Mouse (Mus musculus) R1 (cell line): ENCODE measurements around the gene Sppl2b.

ENCODE experiments used
- DNase-seq: peaks from one replicate; pipeline ENCODE4 v3.0.0-alpha.2; 2018; ENCODE audit warnings: low read depth, low spot score

The Sppl2b gene

DNA sequence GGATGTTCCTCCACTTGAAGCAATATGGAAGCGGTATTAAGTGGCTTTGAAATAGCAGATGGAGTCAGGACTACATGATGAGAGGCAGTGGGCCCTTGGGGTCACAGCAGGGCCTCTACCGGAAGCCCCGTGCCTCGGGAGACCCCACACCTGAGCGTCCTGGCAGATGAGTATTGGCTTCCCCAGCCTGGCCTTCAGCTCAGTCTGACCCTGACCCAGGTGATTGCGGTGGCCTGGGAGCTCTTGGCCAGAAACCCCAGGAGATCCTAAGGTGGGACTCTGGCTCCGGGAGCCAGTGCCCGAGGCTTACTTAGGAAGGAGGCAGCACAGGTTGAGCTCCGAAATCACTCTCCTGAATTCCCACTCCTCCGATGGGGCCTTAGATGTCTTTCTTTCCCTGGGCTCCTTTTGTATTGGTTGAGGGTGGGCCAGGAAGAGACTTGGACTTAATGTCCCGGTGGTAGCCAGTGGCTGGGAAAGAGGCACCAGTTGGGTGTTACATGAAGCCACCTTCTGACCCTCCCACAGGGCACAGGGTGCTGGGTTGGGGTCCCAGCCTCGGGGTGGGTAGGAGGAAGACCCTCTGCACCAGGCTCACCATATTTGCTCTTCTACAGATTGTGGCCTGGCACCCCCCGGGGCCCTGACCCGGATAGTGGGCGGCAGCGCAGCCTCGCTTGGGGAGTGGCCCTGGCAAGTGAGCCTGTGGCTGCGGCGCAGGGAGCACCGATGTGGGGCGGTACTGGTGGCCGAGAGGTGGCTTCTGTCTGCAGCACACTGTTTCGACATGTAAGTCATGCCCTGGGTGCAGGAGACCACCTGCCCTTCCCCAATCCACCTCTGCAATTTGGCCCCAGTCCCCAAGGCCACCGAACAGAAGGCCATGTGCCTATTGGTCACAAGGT, 41.8 kb downstream of the Sppl2b start:
- DNase-seq = no peak

DNA sequence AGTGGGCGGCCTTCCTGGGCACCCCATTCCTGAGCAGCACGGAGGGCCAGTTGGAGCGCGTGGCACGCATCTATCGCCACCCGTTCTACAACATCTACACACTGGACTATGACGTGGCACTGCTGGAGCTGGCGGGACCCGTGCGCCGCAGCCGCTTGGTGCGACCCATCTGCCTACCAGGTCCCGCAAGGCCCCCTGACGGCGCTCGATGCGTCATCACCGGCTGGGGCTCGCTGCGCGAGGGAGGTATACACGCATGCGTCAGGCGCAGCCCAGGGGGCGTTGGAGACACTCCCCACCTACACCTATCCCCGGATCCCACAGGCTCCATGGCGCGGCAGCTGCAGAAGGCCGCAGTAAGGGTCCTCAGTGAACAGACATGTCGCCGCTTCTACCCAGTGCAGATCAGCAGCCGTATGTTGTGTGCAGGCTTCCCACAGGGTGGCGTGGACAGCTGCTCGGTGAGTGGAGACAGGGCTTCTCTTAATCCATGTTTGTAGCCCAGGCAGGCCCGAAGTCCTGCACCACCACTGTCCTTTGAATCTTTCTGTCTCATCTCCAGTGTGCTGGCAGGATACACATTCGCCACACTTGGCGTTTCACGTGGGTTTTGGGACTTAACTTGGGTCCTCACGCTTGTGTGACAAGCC, 42.9 kb downstream of the Sppl2b start:
- peak; percentile 73 for DNase-seq

GRCm38 (mm10) chr10:80899074-80899473, 44.0 kb downstream of the Sppl2b start:
- DNase-seq = no peak

DNA sequence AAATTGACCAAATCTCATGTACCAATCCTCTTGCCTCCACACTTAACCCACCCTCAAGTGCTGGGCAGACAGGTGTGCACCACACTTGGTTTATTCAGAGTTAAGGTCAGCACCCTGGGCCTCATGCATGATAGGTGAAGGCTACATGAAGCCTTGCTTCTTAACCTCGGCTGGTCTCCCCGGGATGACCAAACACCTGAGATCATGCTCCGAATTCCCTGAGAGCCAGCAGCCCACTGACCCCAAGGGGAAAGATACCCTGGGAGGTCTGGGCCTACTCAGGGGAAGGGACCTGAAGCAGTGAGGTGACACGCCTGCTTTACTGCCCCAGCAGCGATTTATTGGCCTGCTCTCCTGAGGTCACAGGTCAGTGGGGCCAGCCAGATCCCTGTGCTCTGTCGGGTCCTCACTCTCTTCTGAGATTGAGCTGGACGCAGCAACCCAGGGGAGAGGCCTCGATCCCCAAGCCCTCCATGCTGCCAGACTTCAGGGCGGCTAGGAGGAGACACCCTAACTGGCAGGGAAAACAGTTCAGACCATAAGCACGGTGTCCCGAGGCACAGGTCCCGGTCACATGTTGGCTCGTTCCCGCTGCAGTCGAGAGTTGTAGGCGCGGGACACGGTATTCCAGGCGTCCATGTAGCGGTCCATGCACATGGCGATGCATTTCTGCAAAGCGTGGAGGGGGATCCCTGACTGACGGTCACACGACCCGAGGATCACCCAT, 44.7 kb downstream of the Sppl2b start:
- no peak for DNase-seq

GRCm38 (mm10) chr10:80900318-80901247, 45.5 kb downstream of the Sppl2b start, which contains the start of gene Timm13:
TSS of gene Timm13 (minus strand) at chr10:80900969.
- DNase-seq = peak; percentile 100

- DNase-seq = no peak
Measured at GRCm38 (mm10) chr10:80901409-80902272, 46.6 kb downstream of the Sppl2b start.

DNA sequence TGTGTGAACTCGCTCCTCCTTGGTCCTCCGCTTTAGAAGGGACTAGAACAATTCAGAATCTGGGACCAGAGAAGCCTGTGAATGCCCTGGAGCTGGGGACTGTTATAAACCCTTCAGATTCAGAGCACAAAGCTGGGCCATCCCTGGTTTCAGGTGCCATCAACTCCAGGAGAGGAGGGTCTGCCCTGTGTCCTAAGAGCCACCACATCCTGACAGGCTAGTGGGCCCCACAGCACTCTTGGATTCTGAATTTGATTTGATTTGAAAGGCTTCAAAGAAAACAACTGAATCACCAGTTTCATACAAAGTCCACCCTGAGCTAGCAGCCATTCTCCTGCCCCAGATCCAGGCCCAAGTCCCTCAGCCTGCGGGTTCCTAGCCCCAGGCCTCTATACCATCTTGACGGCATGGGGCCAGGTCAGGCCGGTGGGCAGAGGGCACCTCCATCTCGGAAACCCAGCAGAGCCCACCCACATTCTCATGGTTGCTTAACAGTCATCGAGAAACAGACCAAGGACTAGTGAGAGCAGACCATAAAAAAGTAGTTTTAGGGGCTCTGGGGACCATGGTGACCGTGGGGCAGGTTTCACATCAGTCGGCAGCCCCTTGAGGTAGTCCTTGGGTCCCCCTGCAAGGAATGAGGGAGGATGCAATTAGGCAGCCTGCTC, 47.3 kb downstream of the Sppl2b start:
- DNase-seq = no peak

DNA sequence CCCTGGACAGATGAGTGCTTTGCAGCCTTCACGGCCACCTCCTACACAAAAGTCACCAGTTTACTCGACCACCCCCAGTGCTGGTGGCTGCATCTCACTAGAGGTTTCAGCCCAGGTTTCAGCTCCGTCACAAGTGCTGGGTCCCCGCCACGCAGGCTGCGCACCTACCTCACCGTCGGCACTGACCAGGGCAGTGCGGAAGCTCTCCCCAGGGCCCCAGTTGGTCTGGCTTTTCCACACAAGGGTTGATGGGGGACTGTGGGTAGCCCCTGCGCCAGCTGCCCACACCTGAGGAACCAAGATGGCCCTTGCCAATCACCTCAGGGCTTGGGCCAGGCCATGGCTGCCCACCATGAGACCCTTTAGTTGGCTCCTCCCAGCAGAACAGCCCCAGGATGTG, 48.2 kb downstream of the Sppl2b start:
- no peak for DNase-seq

DNA sequence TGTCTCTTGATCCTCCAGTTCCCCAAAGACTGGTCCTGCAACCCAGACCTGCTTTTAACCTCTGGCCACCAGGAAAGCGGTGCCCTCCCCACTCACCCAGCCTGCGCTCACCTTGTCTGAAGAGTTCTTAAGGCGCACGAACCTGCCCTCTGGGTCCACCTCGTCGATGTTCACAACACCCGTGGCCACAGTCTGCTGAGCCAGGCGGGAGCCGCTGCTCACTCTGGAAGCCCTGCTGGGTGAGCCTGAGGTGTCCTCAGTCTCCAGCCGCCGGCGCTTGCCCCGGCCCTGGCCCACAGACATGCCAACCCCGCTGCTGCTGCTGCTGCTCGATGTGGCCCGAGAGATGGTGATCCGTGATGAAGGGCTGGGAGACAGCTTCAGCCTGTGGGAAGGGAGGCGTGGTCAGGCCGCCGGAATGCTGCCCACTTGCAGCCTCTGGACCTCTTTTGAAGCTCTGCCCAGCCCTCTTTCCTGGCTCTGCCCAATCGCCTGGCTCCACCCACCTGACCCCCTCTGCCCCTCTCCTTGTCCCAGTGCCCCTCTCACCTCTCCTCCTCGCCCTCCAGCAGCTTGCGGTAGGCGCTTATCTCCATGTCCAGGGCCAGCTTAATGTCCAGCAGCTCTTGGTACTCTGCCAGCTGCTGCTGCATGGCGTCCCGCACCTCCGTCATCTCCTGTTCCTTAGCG, 49.1 kb downstream of the Sppl2b start:
- no peak for DNase-seq

GRCm38 (mm10) chr10:80904709-80905108, 49.6 kb downstream of the Sppl2b start:
- DNase-seq = no peak

DNA sequence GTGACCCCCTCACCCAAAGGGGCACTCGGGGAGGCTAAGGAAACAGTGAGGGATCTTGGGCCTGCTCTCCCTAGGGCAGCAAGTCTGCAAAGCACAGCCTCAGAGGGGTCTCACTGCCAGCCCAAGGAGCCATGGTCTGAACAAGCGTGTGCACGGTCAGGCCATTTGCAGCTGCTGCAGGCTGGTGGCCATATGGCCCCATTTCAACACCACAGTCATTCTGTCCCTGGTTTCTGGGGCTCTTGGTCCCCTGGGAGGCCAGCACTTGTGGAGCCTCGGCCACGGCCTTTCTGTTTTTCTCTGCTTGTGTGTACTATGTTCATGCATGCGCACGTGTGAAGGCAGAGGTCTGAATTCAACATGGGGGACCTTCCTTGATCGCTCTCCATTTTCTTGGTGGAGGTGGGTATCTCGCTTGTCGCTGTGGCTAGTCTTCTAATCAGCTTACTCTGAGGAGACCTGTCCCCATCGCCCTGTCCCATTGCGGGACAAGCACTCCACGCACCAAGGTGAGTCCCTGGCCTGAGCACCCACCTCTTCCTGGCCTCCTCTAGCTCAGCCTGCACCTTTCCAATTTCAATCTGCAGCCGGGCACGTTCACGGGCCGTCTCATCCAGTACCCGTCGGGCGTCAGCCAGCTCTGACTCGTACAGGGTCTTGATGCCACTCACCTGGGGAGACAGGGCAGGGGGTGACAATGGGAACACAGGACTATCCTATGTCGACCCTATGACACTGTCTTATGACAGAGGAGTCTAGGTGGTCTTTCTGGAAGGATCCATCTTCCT, 54.5 kb downstream of the Sppl2b start:
- no peak for DNase-seq

- no peak for DNase-seq
Measured at GRCm38 (mm10) chr10:80911354-80911753, 56.3 kb downstream of the Sppl2b start.

GRCm38 (mm10) chr10:80911891-80912290, 56.8 kb downstream of the Sppl2b start:
- no peak for DNase-seq

DNA sequence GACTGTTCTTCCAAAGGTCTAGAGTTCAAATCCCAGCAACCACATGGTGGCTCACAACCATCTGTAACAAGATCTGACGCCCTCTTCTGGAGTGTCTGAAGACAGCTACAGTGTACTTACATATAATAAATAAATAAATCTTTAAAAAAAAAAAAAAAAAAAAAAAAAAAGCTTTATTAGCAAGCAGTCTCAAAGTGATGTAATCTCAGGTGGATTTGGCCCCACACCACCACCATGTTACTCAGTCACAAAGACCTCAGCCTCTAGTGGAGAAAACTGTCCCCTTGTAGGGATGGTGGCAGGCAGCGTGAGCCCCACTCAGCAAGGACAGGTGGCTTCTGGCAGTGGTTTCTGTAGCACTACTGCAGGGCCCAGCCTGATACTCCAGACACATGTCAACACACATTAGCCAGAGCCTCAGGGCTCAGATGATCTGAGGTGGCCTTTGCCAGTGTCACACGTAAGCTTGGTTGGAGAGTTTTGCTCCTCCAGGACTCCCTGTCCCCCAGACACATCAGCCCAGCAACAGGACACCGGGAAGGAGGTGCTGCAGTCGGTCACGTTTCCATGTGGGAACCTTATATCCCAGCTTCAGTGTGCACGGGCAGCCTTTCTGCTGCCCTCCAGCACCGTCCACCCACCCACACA, 58.4 kb downstream of the Sppl2b start:
- no peak for DNase-seq

- DNase-seq = no peak
Measured at GRCm38 (mm10) chr10:80914253-80914656, 59.2 kb downstream of the Sppl2b start.

DNA sequence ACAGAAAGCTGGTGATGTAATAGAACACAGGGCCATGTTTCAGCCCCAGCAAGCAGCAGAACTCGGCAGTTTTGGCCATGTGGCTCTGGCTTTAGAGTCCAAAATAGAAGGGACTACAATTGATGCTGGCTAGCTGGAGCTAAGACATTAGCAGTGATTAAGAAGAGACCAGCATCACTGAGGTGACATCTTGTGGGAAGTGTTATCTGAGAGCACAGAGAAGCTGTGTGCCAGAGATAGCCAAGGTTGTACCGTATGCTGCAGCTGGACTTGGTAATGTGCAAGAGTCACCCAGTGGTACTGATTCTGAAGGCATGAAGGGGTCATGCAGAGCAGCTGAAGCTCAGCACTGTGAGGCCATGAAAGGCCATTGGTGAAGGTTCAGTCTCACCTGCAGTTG, 60.2 kb downstream of the Sppl2b start:
- no peak for DNase-seq

GRCm38 (mm10) chr10:80915736-80916135, 60.7 kb downstream of the Sppl2b start:
- DNase-seq = no peak

DNA sequence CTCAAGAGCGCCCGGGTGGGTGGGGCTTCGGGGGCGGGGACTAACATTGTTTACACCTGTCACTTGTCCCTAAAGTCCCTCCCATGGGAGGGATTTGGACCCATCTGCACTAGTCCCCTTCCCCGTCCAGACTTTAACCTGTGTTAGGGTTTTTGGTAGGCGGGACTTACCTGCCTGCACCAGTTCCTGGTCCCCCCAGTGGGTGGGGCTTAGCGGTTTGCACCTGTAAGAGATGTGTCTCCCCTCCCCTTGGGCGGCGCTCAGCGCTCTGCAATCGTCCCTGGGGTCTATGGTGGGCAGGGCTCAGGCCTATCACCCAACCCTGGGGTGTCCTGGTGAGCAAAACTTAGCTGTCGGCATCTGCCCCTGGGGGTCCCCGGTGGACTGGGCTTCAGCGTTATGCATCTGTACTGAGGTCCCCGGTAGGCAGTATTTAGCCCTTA, 62.3 kb downstream of the Sppl2b start:
- DNase-seq = peak; percentile 94
